Mouse (Mus musculus) megakaryocyte, embryonic 14.5 days (primary cell): ENCODE data around the gene Hist1h2bh.

Experiments used
- FLI1 ChIP-seq: IDR thresholded peaks from 2 replicates; pipeline ENCODE4 v1.6.1; 2012; ENCODE audit warnings: low read length, inconsistent platforms, mixed read lengths
- GATA1 ChIP-seq: IDR thresholded peaks from 3 replicates; pipeline ENCODE4 v1.6.1; 2012; ENCODE audit warnings: mixed read lengths, low read length, inconsistent platforms, borderline replicate concordance

- TF ChIP-seq FLI1 (no peak), GATA1 (no peak)
Measured at GRCm38 (mm10) chr13:23541497-23541896, 1.7 kb downstream of the Hist1h2bh start.
